Mouse (Mus musculus) CH12.LX (cell line): ENCODE data around the gene Zpr1. TPM values are rescaled to one million over a fixed set of nuclear protein-coding genes. Genes with fewer than 3 reads are reported as not detected.

Experiments
- DNase-seq: peaks from one replicate; pipeline ENCODE4 v3.0.0-alpha.2; 2013; ENCODE audit errors: extremely low read depth
- H3K27ac ChIP-seq: 2 replicates; pipeline ENCODE4 v1.5.1; 2012; ENCODE audit warnings: low read depth, mild to moderate bottlenecking, control low read depth, moderate library complexity; ENCODE audit not compliant: insufficient read depth
- H3K27me3 ChIP-seq: replicated peaks from 2 replicates; pipeline ENCODE3; 2012; ENCODE audit warnings: inconsistent platforms
- H3K36me3 ChIP-seq, 2 experiments: replicated peaks in 1 of 2; 2 replicates each; pipeline versions ENCODE3 to v1.6.1; 2012; ENCODE audit warnings: inconsistent platforms in 1 of 2, low read length in 1 of 2, mild to moderate bottlenecking in 1 of 2, mixed read lengths in 1 of 2, moderate library complexity in 1 of 2; ENCODE audit not compliant: control insufficient read depth in 1 of 2, insufficient read depth in 1 of 2
- H3K4me1 ChIP-seq, 2 experiments: 2 replicates each; pipeline ENCODE4 v1.6.1; 2012; ENCODE audit warnings: inconsistent platforms in 1 of 2, moderate library complexity in 1 of 2; ENCODE audit not compliant: insufficient read depth in 2 of 2, control insufficient read depth in 1 of 2
- H3K4me2 ChIP-seq: 2 replicates; pipeline ENCODE4 v1.6.1; 2012; ENCODE audit warnings: low read depth, mild to moderate bottlenecking, control low read depth; ENCODE audit not compliant: poor library complexity, insufficient read depth, severe bottlenecking
- H3K4me3 ChIP-seq, 3 experiments: fragments of 150-350 bp in 1 of 3; sonication (generic) in 1 of 3; replicated peaks in 1 of 3; 2 replicates each; pipeline versions ENCODE3 to v1.5.1; 2011 to 2012; ENCODE audit warnings: low read depth in 2 of 3, low read length in 2 of 3, mild to moderate bottlenecking in 2 of 3, moderate library complexity in 2 of 3, control low read depth in 1 of 3, improper control_type of control experiment in 1 of 3, inconsistent platforms in 1 of 3, mixed read lengths in 1 of 3; ENCODE audit not compliant: poor library complexity in 1 of 3
- H3K79me2 ChIP-seq: replicated peaks from 2 replicates; pipeline ENCODE4 v1.6.1; 2012; ENCODE audit warnings: mild to moderate bottlenecking, moderate library complexity; ENCODE audit not compliant: control insufficient read depth, poor library complexity, insufficient read depth, severe bottlenecking; ENCODE audit errors: extremely low read depth
- H3K9ac ChIP-seq: 2 replicates; pipeline ENCODE4 v1.6.1; 2012; ENCODE audit warnings: low read depth, mild to moderate bottlenecking, control low read depth, moderate library complexity; ENCODE audit not compliant: insufficient read depth
- H3K9me3 ChIP-seq: replicated peaks from 2 replicates; pipeline ENCODE3; 2012; ENCODE audit warnings: low read length, inconsistent platforms, mixed read lengths
- CHD1 ChIP-seq: IDR thresholded peaks from 2 replicates; pipeline ENCODE4 v1.6.1; 2012; ENCODE audit warnings: low read depth, low read length, improper control_type of control experiment, inconsistent platforms
- CHD2 ChIP-seq: IDR thresholded peaks from 2 replicates; pipeline ENCODE4 v1.6.1; 2011; ENCODE audit warnings: low read length, improper control_type of control experiment
- E2F4 ChIP-seq: IDR thresholded peaks from 2 replicates; pipeline ENCODE4 v1.6.1; 2011; ENCODE audit warnings: low read depth, low read length, improper control_type of control experiment; ENCODE audit not compliant: insufficient replicate concordance
- ELF1 ChIP-seq: IDR thresholded peaks from 2 replicates; pipeline ENCODE4 v1.6.1; 2014; ENCODE audit warnings: low read depth, mild to moderate bottlenecking, inconsistent platforms, low read length, improper control_type of control experiment
- EP300 ChIP-seq: IDR thresholded peaks from 2 replicates; pipeline ENCODE4 v1.6.1; 2011; ENCODE audit warnings: low read length, improper control_type of control experiment
- ETS1 ChIP-seq: conservative IDR thresholded peaks from 2 replicates; pipeline ENCODE4 v1.6.1; 2012; ENCODE audit warnings: low read depth, mild to moderate bottlenecking, inconsistent platforms, low read length, improper control_type of control experiment, moderate library complexity
- HCFC1 ChIP-seq: IDR thresholded peaks from 2 replicates; pipeline ENCODE4 v1.6.1; 2012; ENCODE audit warnings: low read depth, mild to moderate bottlenecking, inconsistent platforms, low read length, improper control_type of control experiment
- JUND ChIP-seq: conservative IDR thresholded peaks from 2 replicates; pipeline ENCODE4 v1.6.1; 2011; ENCODE audit warnings: low read depth, low read length, improper control_type of control experiment
- MAFK ChIP-seq: IDR thresholded peaks from 2 replicates; pipeline ENCODE4 v1.6.1; 2011; ENCODE audit warnings: low read length, improper control_type of control experiment; ENCODE audit not compliant: insufficient replicate concordance
- MAX ChIP-seq: IDR thresholded peaks from 2 replicates; pipeline ENCODE4 v1.6.1; 2011; ENCODE audit warnings: low read length, improper control_type of control experiment
- MAZ ChIP-seq: IDR thresholded peaks from 2 replicates; pipeline ENCODE4 v1.6.1; 2012; ENCODE audit warnings: low read depth, mild to moderate bottlenecking, inconsistent platforms, low read length, improper control_type of control experiment, moderate library complexity
- MEF2A ChIP-seq: IDR thresholded peaks from 2 replicates; pipeline ENCODE4 v1.6.1; 2014; ENCODE audit warnings: low read depth, mild to moderate bottlenecking, inconsistent platforms, low read length, improper control_type of control experiment, borderline replicate concordance
- MYC ChIP-seq: IDR thresholded peaks from 2 replicates; pipeline ENCODE4 v1.6.1; 2011; ENCODE audit warnings: low read depth, mild to moderate bottlenecking, improper control_type of control experiment, low read length
- NELFE ChIP-seq: IDR thresholded peaks from 2 replicates; pipeline ENCODE4 v1.6.1; 2011; ENCODE audit warnings: low read depth, low read length, improper control_type of control experiment
- POLR2A ChIP-seq: IDR thresholded peaks from 2 replicates; pipeline ENCODE4 v1.6.1; 2011; ENCODE audit warnings: low read depth, mild to moderate bottlenecking, improper control_type of control experiment, low read length
- RAD21 ChIP-seq: IDR thresholded peaks from 2 replicates; pipeline ENCODE4 v1.6.1; 2011; ENCODE audit warnings: low read depth, mild to moderate bottlenecking, low read length, improper control_type of control experiment, moderate library complexity
- SMC3 ChIP-seq: IDR thresholded peaks from 2 replicates; pipeline ENCODE4 v1.6.1; 2011; ENCODE audit warnings: low read depth, low read length, improper control_type of control experiment
- UBTF ChIP-seq: IDR thresholded peaks from 2 replicates; pipeline ENCODE4 v1.6.1; 2012; ENCODE audit warnings: low read depth, mild to moderate bottlenecking, inconsistent platforms, low read length, improper control_type of control experiment, moderate library complexity
- ZKSCAN1 ChIP-seq: IDR thresholded peaks from 2 replicates; pipeline ENCODE4 v1.6.1; 2012; ENCODE audit warnings: low read depth, inconsistent platforms, low read length, improper control_type of control experiment, borderline replicate concordance
- ZMIZ1 ChIP-seq: IDR thresholded peaks from 2 replicates; pipeline ENCODE4 v1.6.1; 2012; ENCODE audit warnings: low read depth, mild to moderate bottlenecking, inconsistent platforms, low read length, improper control_type of control experiment
- ZNF384 ChIP-seq: IDR thresholded peaks from 2 replicates; pipeline ENCODE4 v1.6.1; 2012; ENCODE audit warnings: low read depth, low read length, improper control_type of control experiment, inconsistent platforms
- dilution Hi-C: fragments of 300-500 bp; cut with MboI; formaldehyde crosslinking; loops from 2 replicates; pipeline ENCODE4 v1.14.3; 2020; ENCODE audit warnings: low sequenced_read_pairs; ENCODE audit not compliant: extremely low pct_unique_long_range_greater_than_20kb, extremely low pct_ligation_motif_present
- in situ Hi-C: fragments of 300-500 bp; cut with MboI; formaldehyde crosslinking; loops from 3 replicates; pipeline ENCODE4 v1.14.3; 2019; ENCODE audit warnings: low sequenced_read_pairs, low pct_ligation_motif_present, low pct_unique_long_range_greater_than_20kb, mixed read lengths
- polyA plus RNA-seq: library from polyadenylated mRNA; unstranded; fragments of >175 nt; gene quantifications from 2 replicates; pipeline ENCODE4 v1.2.1, GENCODE M21; 2012; ENCODE audit warnings: low read depth; ENCODE audit not compliant: insufficient read length
- total RNA-seq, 2 experiments: library from RNA; depleted of rRNA; stranded (reverse); fragments of 300-350 nt in 1 of 2; fragments of >200 nt in 1 of 2; gene quantifications; 2 replicates each; pipeline ENCODE4 v1.2.3; 2012 to 2014

Gene Zpr1
- total and polyA plus RNA-seq, 3 experiments, result 46.0 to 108 (median 66.8) TPM

- Histone ChIP-seq H3K79me2 (no peaks in the 10 kb centered on the region), H3K4me2 (no peak overlapping the region), H3K27ac (no peak overlapping the region), H3K4me1 (peaks cover 3 to 12% of the 10 kb centered on the region in 2 experiments), H3K4me3 (peak overlapping the region in 2 of 3 experiments; percentile 21 to 38), H3K36me3 (no peaks in the 10 kb centered on the region), H3K9me3 (no peaks in the 10 kb centered on the region), H3K9ac (no peak overlapping the region), H3K27me3 (no peaks in the 10 kb centered on the region)
- in situ Hi-C loops, result no loop called here
- dilution Hi-C loops, result no loop called here
- peak; percentile 62 for DNase-seq
- TF ChIP-seq POLR2A (peak; percentile 53), UBTF (no peak), HCFC1 (peak; percentile 46), MYC (peak; percentile 56; the same call in 1 of the 2 replicates), ZMIZ1 (no peak), MAX (peak; percentile 27; the same call in 1 of the 2 replicates)
Observed at GRCm38 (mm10) chr9:46257546-46257945, 15.3 kb upstream of the Zpr1 start.

- dilution Hi-C loops, result no loop called here
Observed at GRCm38 (mm10) chr9:46259111-46259510, 13.8 kb upstream of the Zpr1 start.

GRCm38 (mm10) chr9:46261131-46261530 is 11.7 kb upstream of the Zpr1 start:
- no peak overlapping the region for H3K27ac ChIP-seq

More at GRCm38 (mm10) chr9:46259111-46259510, 13.8 kb upstream of the Zpr1 start:
- Histone ChIP-seq H3K79me2 (no peaks in the 10 kb centered on the region), H3K4me1 (peaks cover 3 to 12% of the 10 kb centered on the region in 2 experiments), H3K27me3 (no peaks in the 10 kb centered on the region), H3K9me3 (no peaks in the 10 kb centered on the region), H3K4me3 (no peak overlapping the region), H3K9ac (no peak overlapping the region), H3K27ac (no peak overlapping the region), H3K36me3 (no peaks in the 10 kb centered on the region), H3K4me2 (no peak overlapping the region)
- TF ChIP-seq ZKSCAN1, result no peak
- no peak for TF ChIP-seq EP300
- TF ChIP-seq ELF1, result no peak
- no peak for TF ChIP-seq ZMIZ1
- TF ChIP-seq JUND, result no peak
- no peak for TF ChIP-seq E2F4
- no peak for TF ChIP-seq CHD2
- no peak for TF ChIP-seq MAX
- TF ChIP-seq SMC3, result no peak
- TF ChIP-seq MAZ, result no peak
- no peak for TF ChIP-seq ETS1
- TF ChIP-seq ZNF384, result no peak
- TF ChIP-seq HCFC1, result no peak
- TF ChIP-seq NELFE, result no peak
- no peak for TF ChIP-seq MEF2A
- no peak for TF ChIP-seq RAD21
- DNase-seq, result no peak
- in situ Hi-C loops, result no loop called here

More at GRCm38 (mm10) chr9:46261131-46261530, 11.7 kb upstream of the Zpr1 start:
- Histone ChIP-seq H3K36me3 (no peaks in the 10 kb centered on the region), H3K4me3 (no peak overlapping the region), H3K27me3 (no peaks in the 10 kb centered on the region), H3K4me2 (no peak overlapping the region), H3K9ac (no peak overlapping the region), H3K4me1 (peaks cover 3 to 12% of the 10 kb centered on the region in 2 experiments; a peak in 3 of 4 replicates), H3K9me3 (no peaks in the 10 kb centered on the region), H3K79me2 (no peaks in the 10 kb centered on the region)
- no peak for TF ChIP-seq CHD1
- no peak for TF ChIP-seq ZNF384
- TF ChIP-seq NELFE, result no peak
- TF ChIP-seq MAFK, result no peak
- in situ Hi-C loops, result no loop called here
- dilution Hi-C loops, result no loop called here
- no peak for DNase-seq
